Mouse (Mus musculus): Measurements from ENCODE around the gene Shroom3. TPM values are rescaled to one million over a fixed set of nuclear protein-coding genes. Genes with fewer than 3 reads are reported as not detected.

Shroom3 gene
- polyA plus RNA-seq, 1 experiment from 2014 or later = 5.6 TPM

GRCm38 (mm10) chr5:92872182-92872581 lies 188.9 kb downstream of the Shroom3 start:
- Histone ChIP-seq H3K4me3 (ENCODE audit: low read depth, low read length) (no peak overlapping the region), H3K9ac (no peak overlapping the region), H3K27me3 (ENCODE audit: insufficient read depth, low read length) (no peaks in the 10 kb centered on the region), H3K9me3 (ENCODE audit: low read depth, low read length) (no peaks in the 10 kb centered on the region), H3K36me3 (ENCODE audit: insufficient read depth) (no peaks in the 10 kb centered on the region), H3K4me1 (ENCODE audit: insufficient read depth) (no peaks in the 10 kb centered on the region), H3K4me2 (no peak overlapping the region), H3K27ac (ENCODE audit: low read depth) (no peak overlapping the region)
- WGBS = 70% methylated on average over 4 of the region's 4 CpGs
- no peak for DNase-seq
- no peak for ATAC-seq (ENCODE audit: insufficient read depth)
- peak; percentile 14; the same call in 1 of the 2 replicates for TF ChIP-seq CTCF (IDR thresholded peaks at IDR 0.05; ENCODE audit: low read depth)

- Histone ChIP-seq H3K9ac (no peak overlapping the region), H3K4me2 (no peak overlapping the region), H3K9me3 (ENCODE audit: low read depth, low read length) (no peaks in the 10 kb centered on the region), H3K36me3 (ENCODE audit: insufficient read depth) (no peaks in the 10 kb centered on the region), H3K27ac (ENCODE audit: low read depth) (no peak overlapping the region), H3K4me1 (ENCODE audit: insufficient read depth) (no peaks in the 10 kb centered on the region), H3K4me3 (ENCODE audit: low read depth, low read length) (no peak overlapping the region), H3K27me3 (ENCODE audit: insufficient read depth, low read length) (no peaks in the 10 kb centered on the region)
- 42% methylated on average over 2 of the region's 2 CpGs for WGBS
- ATAC-seq (ENCODE audit: insufficient read depth) (no peak), DNase-seq (peak; percentile 36)
- TF ChIP-seq CTCF (IDR thresholded peaks at IDR 0.05; ENCODE audit: low read depth) = no peak
Observed at GRCm38 (mm10) chr5:92872991-92873390, 189.8 kb downstream of the Shroom3 start.

GRCm38 (mm10) chr5:92873518-92873917 lies 190.3 kb downstream of the Shroom3 start:
- Histone ChIP-seq H3K9me3 (ENCODE audit: low read depth, low read length) (no peaks in the 10 kb centered on the region), H3K9ac (no peak overlapping the region), H3K4me1 (ENCODE audit: insufficient read depth) (no peaks in the 10 kb centered on the region), H3K27ac (ENCODE audit: low read depth) (no peak overlapping the region), H3K36me3 (ENCODE audit: insufficient read depth) (no peaks in the 10 kb centered on the region), H3K4me2 (no peak overlapping the region), H3K4me3 (ENCODE audit: low read depth, low read length) (no peak overlapping the region), H3K27me3 (ENCODE audit: insufficient read depth, low read length) (no peaks in the 10 kb centered on the region)
- no peak for TF ChIP-seq CTCF (IDR thresholded peaks at IDR 0.05; ENCODE audit: low read depth)
- ATAC-seq (ENCODE audit: insufficient read depth) = no peak
- no peak for DNase-seq

- Histone ChIP-seq H3K4me1 (ENCODE audit: insufficient read depth) (no peaks in the 10 kb centered on the region), H3K4me2 (no peak overlapping the region), H3K4me3 (ENCODE audit: low read depth, low read length) (no peak overlapping the region), H3K27me3 (ENCODE audit: insufficient read depth, low read length) (no peaks in the 10 kb centered on the region), H3K36me3 (ENCODE audit: insufficient read depth) (no peaks in the 10 kb centered on the region), H3K27ac (ENCODE audit: low read depth) (no peak overlapping the region), H3K9me3 (ENCODE audit: low read depth, low read length) (no peaks in the 10 kb centered on the region), H3K9ac (no peak overlapping the region)
- WGBS = 94% methylated on average over 10 of the region's 10 CpGs
- ATAC-seq (ENCODE audit: insufficient read depth) = no peak
- no peak for DNase-seq
- no peak for TF ChIP-seq CTCF (IDR thresholded peaks at IDR 0.05; ENCODE audit: low read depth)
Observed at GRCm38 (mm10) chr5:92875836-92876235, 192.6 kb downstream of the Shroom3 start.

- Histone ChIP-seq H3K9me3 (ENCODE audit: low read depth, low read length) (no peaks in the 10 kb centered on the region), H3K27ac (ENCODE audit: low read depth) (no peak overlapping the region), H3K4me1 (ENCODE audit: insufficient read depth) (no peaks in the 10 kb centered on the region), H3K4me3 (ENCODE audit: low read depth, low read length) (no peak overlapping the region), H3K4me2 (no peak overlapping the region), H3K36me3 (ENCODE audit: insufficient read depth) (no peaks in the 10 kb centered on the region), H3K9ac (no peak overlapping the region), H3K27me3 (ENCODE audit: insufficient read depth, low read length) (no peaks in the 10 kb centered on the region)
- TF ChIP-seq CTCF (IDR thresholded peaks at IDR 0.05; ENCODE audit: low read depth) = no peak
- ATAC-seq (ENCODE audit: insufficient read depth) (no peak), DNase-seq (no peak)
- 62% methylated on average over 3 of the region's 3 CpGs for WGBS
Observed at GRCm38 (mm10) chr5:92877104-92877503, 193.9 kb downstream of the Shroom3 start.

GRCm38 (mm10) chr5:92880393-92880792 lies 197.2 kb downstream of the Shroom3 start:
- Histone ChIP-seq H3K27ac (ENCODE audit: low read depth) (no peak overlapping the region), H3K4me2 (no peak overlapping the region), H3K9ac (no peak overlapping the region), H3K4me1 (ENCODE audit: insufficient read depth) (no peaks in the 10 kb centered on the region), H3K36me3 (ENCODE audit: insufficient read depth) (no peaks in the 10 kb centered on the region), H3K9me3 (ENCODE audit: low read depth, low read length) (no peaks in the 10 kb centered on the region), H3K4me3 (ENCODE audit: low read depth, low read length) (no peak overlapping the region), H3K27me3 (ENCODE audit: insufficient read depth, low read length) (no peaks in the 10 kb centered on the region)
- 65% methylated on average over 2 of the region's 2 CpGs for WGBS
- DNase-seq = no peak
- no peak for TF ChIP-seq CTCF (IDR thresholded peaks at IDR 0.05; ENCODE audit: low read depth)
- ATAC-seq (ENCODE audit: insufficient read depth) = no peak

GRCm38 (mm10) chr5:92880893-92881292 lies 197.7 kb downstream of the Shroom3 start:
- no peak overlapping the region for H3K9ac ChIP-seq
- H3K4me2 ChIP-seq = no peak overlapping the region
- H3K4me3 ChIP-seq (ENCODE audit: low read depth, low read length) = no peak overlapping the region
- no peaks in the 10 kb centered on the region for H3K36me3 ChIP-seq (ENCODE audit: insufficient read depth)
- no peaks in the 10 kb centered on the region for H3K27me3 ChIP-seq (ENCODE audit: insufficient read depth, low read length)
- no peak for TF ChIP-seq CTCF (IDR thresholded peaks at IDR 0.05; ENCODE audit: low read depth)
- no peak overlapping the region for H3K27ac ChIP-seq (ENCODE audit: low read depth)
- ATAC-seq (ENCODE audit: insufficient read depth) (no peak), DNase-seq (no peak)
- no peaks in the 10 kb centered on the region for H3K9me3 ChIP-seq (ENCODE audit: low read depth, low read length)
- 21% methylated on average over 4 of the region's 4 CpGs for WGBS
- no peaks in the 10 kb centered on the region for H3K4me1 ChIP-seq (ENCODE audit: insufficient read depth)

- DNase-seq = peak; percentile 73
- H3K9ac ChIP-seq = no peak overlapping the region
- H3K4me2 ChIP-seq = no peak overlapping the region
- H3K4me1 ChIP-seq (ENCODE audit: insufficient read depth) = peaks cover 16% of the 10 kb centered on the region; the same call in 1 of the 2 replicates
- H3K4me3 ChIP-seq (ENCODE audit: low read depth, low read length) = no peak overlapping the region
- TF ChIP-seq CTCF (IDR thresholded peaks at IDR 0.05; ENCODE audit: low read depth) = no peak
- peak overlapping the region; percentile 19; the same call in 1 of the 2 replicates for H3K27ac ChIP-seq (ENCODE audit: low read depth)
- H3K27me3 ChIP-seq (ENCODE audit: insufficient read depth, low read length) = no peaks in the 10 kb centered on the region
- H3K9me3 ChIP-seq (ENCODE audit: low read depth, low read length) = no peaks in the 10 kb centered on the region
- H3K36me3 ChIP-seq (ENCODE audit: insufficient read depth) = no peaks in the 10 kb centered on the region
- peak; percentile 30; the same call in 1 of the 2 replicates for ATAC-seq (ENCODE audit: insufficient read depth)
- WGBS = 33% methylated on average over 4 of the region's 4 CpGs
Observed at GRCm38 (mm10) chr5:92886141-92886540, 202.9 kb downstream of the Shroom3 start.
